8 mouse cellular contexts compared by ENCODE assay signal in genomic region chr17:44709516-44710252, GRCm38 (mm10).
DNase-seq lines count a peak whose midpoint lies in the region; ATAC-seq and TF ChIP-seq lines count a peak whose summit lies in the region.

No protein-coding gene starts in this region.

- H3K9ac ChIP-seq in heart, adult 2 months (ENCODE audit: low read depth, low read length), result no peak overlapping the region
- H3K9ac ChIP-seq in kidney, embryonic 16.5 days (replicated peaks; ENCODE audit: low read length), result no peak overlapping the region
- no peak overlapping the region for H3K9ac ChIP-seq in liver, embryonic 16.5 days (ENCODE audit: low read depth, low read length)

- no peaks in the 10 kb centered on the region for H3K36me3 ChIP-seq in heart, embryonic 10.5 days
- no peaks in the 10 kb centered on the region for H3K36me3 ChIP-seq in heart, adult 2 months (ENCODE audit: control insufficient read depth, insufficient read depth, low read length)
- no peaks in the 10 kb centered on the region for H3K36me3 ChIP-seq in kidney, embryonic 16.5 days (ENCODE audit: insufficient read depth, low read length)
- H3K36me3 ChIP-seq in liver, embryonic 16.5 days (ENCODE audit: control insufficient read depth, insufficient read depth), result no peaks in the 10 kb centered on the region

- no peaks in the 10 kb centered on the region for H3K4me1 ChIP-seq in heart, embryonic 10.5 days
- H3K4me1 ChIP-seq in heart, adult 2 months (ENCODE audit: control insufficient read depth, insufficient read depth, low read length), result peaks cover 1% of the 10 kb centered on the region; the same call in 1 of the 2 replicates
- peaks cover 19% of the 10 kb centered on the region for H3K4me1 ChIP-seq in kidney, embryonic 16.5 days (ENCODE audit: insufficient read depth, low read length)
- H3K4me1 ChIP-seq in liver, embryonic 16.5 days (ENCODE audit: control insufficient read depth, low read depth, low read length), result peaks cover 4% of the 10 kb centered on the region

- no peak overlapping the region for H3K4me2 ChIP-seq in kidney, embryonic 16.5 days (replicated peaks; ENCODE audit: low read depth, low read length)
- H3K4me2 ChIP-seq in liver, embryonic 16.5 days (ENCODE audit: low read depth, low read length), result no peak overlapping the region

- peak; percentile 87 for ATAC-seq in kidney, embryonic 16.5 days (ENCODE audit: low FRiP score, low TSS enrichment)
- ATAC-seq in liver, embryonic 16.5 days (ENCODE audit: low read depth), result peak; percentile 85

- no peak overlapping the region for H3K27ac ChIP-seq in heart, embryonic 10.5 days
- peak overlapping the region; percentile 32; the same call in 1 of the 2 replicates for H3K27ac ChIP-seq in heart, adult 2 months
- peak overlapping the region; percentile 77 for H3K27ac ChIP-seq in kidney, embryonic 16.5 days (ENCODE audit: low read length)
- H3K27ac ChIP-seq in liver, embryonic 16.5 days (ENCODE audit: low read length), result peak overlapping the region; percentile 41; the same call in 1 of the 2 replicates

- H3K9me3 ChIP-seq in heart, embryonic 10.5 days, result no peaks in the 10 kb centered on the region
- no peaks in the 10 kb centered on the region for H3K9me3 ChIP-seq in kidney, embryonic 16.5 days (ENCODE audit: low read length)
- H3K9me3 ChIP-seq in liver, embryonic 16.5 days (replicated peaks; ENCODE audit: control insufficient read depth, low read length), result no peaks in the 10 kb centered on the region

- no peak for TF ChIP-seq POLR2A in heart, adult 2 months (IDR thresholded peaks at IDR 0.05; ENCODE audit: insufficient read depth, low read depth, low read length)

- peak; percentile 97 for DNase-seq in heart, adult 11 months
- no peak for DNase-seq in heart, embryonic 10.5 days (ENCODE audit: low spot score)
- peak; percentile 76 for DNase-seq in adrenal gland, postnatal 25 days
- peak; percentile 65 to 79 for DNase-seq in heart, adult 2 months
- peak; percentile 45 for DNase-seq in right cerebral cortex, postnatal 4 days
- no peak for DNase-seq in cerebellum, postnatal 14 days

- no peaks in the 10 kb centered on the region for H3K79me2 ChIP-seq in heart, adult 2 months (replicated peaks; ENCODE audit: control insufficient read depth, insufficient read depth, low read length)

- H3K27me3 ChIP-seq in heart, embryonic 10.5 days (ENCODE audit: insufficient read depth, poor library complexity, severe bottlenecking), result no peaks in the 10 kb centered on the region
- no peaks in the 10 kb centered on the region for H3K27me3 ChIP-seq in heart, adult 2 months (ENCODE audit: control insufficient read depth, insufficient read depth, low read length)
- H3K27me3 ChIP-seq in kidney, embryonic 16.5 days (ENCODE audit: insufficient read depth, low read length), result no peaks in the 10 kb centered on the region
- H3K27me3 ChIP-seq in liver, embryonic 16.5 days (ENCODE audit: control insufficient read depth, insufficient read depth, low read depth, low read length), result no peaks in the 10 kb centered on the region

- no peak overlapping the region for H3K4me3 ChIP-seq in heart, embryonic 10.5 days
- no peak overlapping the region for H3K4me3 ChIP-seq in heart, adult 2 months
- no peak overlapping the region for H3K4me3 ChIP-seq in kidney, embryonic 16.5 days (ENCODE audit: low read length)
- no peak overlapping the region for H3K4me3 ChIP-seq in liver, embryonic 16.5 days (ENCODE audit: low read depth, low read length)

- no peak for TF ChIP-seq EP300 in heart, adult 2 months (IDR thresholded peaks at IDR 0.05; ENCODE audit: insufficient read depth, low read depth, low read length)

- 57% methylated on average over 11 of the region's 11 CpGs for WGBS in heart, embryonic 10.5 days
- WGBS in heart, adult 2 months, result 36% methylated on average over 11 of the region's 11 CpGs
- WGBS in kidney, embryonic 16.5 days, result 37% methylated on average over 11 of the region's 11 CpGs
- WGBS in liver, embryonic 16.5 days (ENCODE audit: insufficient replicate concordance), result 44% methylated on average over 11 of the region's 11 CpGs

- no peak for TF ChIP-seq CTCF in heart, adult 2 months (IDR thresholded peaks at IDR 0.05)

- intact Hi-C loops in heart, adult 2 months (cut with DNase I), result no loop called here

Comparison
In these comparisons a context has a peak if more than half of its experiments do, and no peak if none do; other contexts are left out.
1. DNase-seq: peak in heart, adult 11 months (single experiment), adrenal gland, postnatal 25 days (single experiment), heart, adult 2 months (2 of 2) and right cerebral cortex, postnatal 4 days (single experiment); none in heart, embryonic 10.5 days (single experiment) and cerebellum, postnatal 14 days (0 of 2).